Mouse (Mus musculus): ENCODE measurements around the gene Etfbkmt. TPM values are rescaled to one million over a fixed set of nuclear protein-coding genes. Genes with fewer than 3 reads are reported as not detected.

The Etfbkmt gene
- polyA plus RNA-seq, 1 experiment from 2014 or later: 20.5 TPM

Other genes starting within 250 kb of the Etfbkmt start
- gene Caprin2, start 243.6 kb upstream of the Etfbkmt start, polyA plus RNA-seq (2014; fragmentation: Nextera tagmentation; extraction: Ambion mirVana): 16.4 TPM in 2 replicates
- 146 and 181 TPM in 2 replicates for gene Sinhcaf, start 193.4 kb upstream of the Etfbkmt start, polyA plus RNA-seq (2014; fragmentation: Nextera tagmentation; extraction: Ambion mirVana)
- 11.8 and 18.1 TPM in 2 replicates for gene Dennd5b, start 38.2 kb upstream of the Etfbkmt start, polyA plus RNA-seq (2014; fragmentation: Nextera tagmentation; extraction: Ambion mirVana)
- gene Gm10203, start 9.7 kb upstream of the Etfbkmt start, polyA plus RNA-seq (2014; fragmentation: Nextera tagmentation; extraction: Ambion mirVana): not detected in 2 replicates
- gene Amn1, start 48.9 kb downstream of the Etfbkmt start, polyA plus RNA-seq (2014; fragmentation: Nextera tagmentation; extraction: Ambion mirVana): 32.5 and 35.7 TPM in 2 replicates
- 56.0 and 69.5 TPM in 2 replicates for gene Resf1, start 169.6 kb downstream of the Etfbkmt start, polyA plus RNA-seq (2014; fragmentation: Nextera tagmentation; extraction: Ambion mirVana)